Mouse (Mus musculus) limb, embryonic 15.5 days (tissue): Measurements from ENCODE around the gene Fam234b. TPM values are rescaled to one million over a fixed set of nuclear protein-coding genes. Genes with fewer than 3 reads are reported as not detected.

Experiments
- ATAC-seq: fragments of 200-750 bp; cut with Nextera tagmentation; 2 replicates; pipeline ENCODE4 v1.8.0; 2017; ENCODE audit warnings: low read depth, moderate TSS enrichment; ENCODE audit not compliant: insufficient number of reproducible peaks, low FRiP score, low TSS enrichment
- H3K27ac ChIP-seq: fragments of 300-500 bp; sonication (generic); 2 replicates; pipeline ENCODE4 v1.5.1; 2015; ENCODE audit warnings: moderate library complexity, mild to moderate bottlenecking, inconsistent platforms
- H3K27me3 ChIP-seq: fragments of 300-500 bp; sonication (generic); 2 replicates; pipeline ENCODE4 v1.6.1; 2015; ENCODE audit warnings: inconsistent platforms
- H3K36me3 ChIP-seq: fragments of 300-500 bp; sonication (generic); 2 replicates; pipeline ENCODE4 v1.6.1; 2015; ENCODE audit warnings: inconsistent platforms
- H3K4me1 ChIP-seq: fragments of 300-500 bp; sonication (generic); 2 replicates; pipeline ENCODE4 v1.6.1; 2015; ENCODE audit warnings: inconsistent platforms
- H3K4me2 ChIP-seq: fragments of 300-500 bp; sonication (generic); 2 replicates; pipeline ENCODE4 v1.6.1; 2015; ENCODE audit warnings: mild to moderate bottlenecking, inconsistent platforms
- H3K4me3 ChIP-seq: fragments of 300-500 bp; sonication (generic); 2 replicates; pipeline ENCODE4 v1.5.1; 2015; ENCODE audit warnings: mild to moderate bottlenecking, inconsistent platforms
- H3K9ac ChIP-seq: fragments of 300-500 bp; sonication (generic); 2 replicates; pipeline ENCODE4 v1.6.1; 2015; ENCODE audit warnings: inconsistent platforms
- H3K9me3 ChIP-seq: fragments of 300-500 bp; sonication (generic); 2 replicates; pipeline ENCODE4 v1.6.1; 2016; ENCODE audit warnings: inconsistent platforms
- WGBS: fragments of 180-500 bp; shearing (Covaris S2); methylation state at CpG from one replicate; pipeline ENCODE4 v1.1.7; 2015; 5-methylcytosine and 5-hydroxymethylcytosine counted together
- polyA plus RNA-seq: library from polyadenylated mRNA; unstranded; fragments of >200 nt; fragmentation: Nextera tagmentation; extraction: Ambion mirVana; gene quantifications from 2 replicates; pipeline ENCODE4 v1.2.1, GENCODE M21; 2015

The Fam234b gene
- polyA plus RNA-seq: 23.8 and 26.4 TPM in 2 replicates

DNA sequence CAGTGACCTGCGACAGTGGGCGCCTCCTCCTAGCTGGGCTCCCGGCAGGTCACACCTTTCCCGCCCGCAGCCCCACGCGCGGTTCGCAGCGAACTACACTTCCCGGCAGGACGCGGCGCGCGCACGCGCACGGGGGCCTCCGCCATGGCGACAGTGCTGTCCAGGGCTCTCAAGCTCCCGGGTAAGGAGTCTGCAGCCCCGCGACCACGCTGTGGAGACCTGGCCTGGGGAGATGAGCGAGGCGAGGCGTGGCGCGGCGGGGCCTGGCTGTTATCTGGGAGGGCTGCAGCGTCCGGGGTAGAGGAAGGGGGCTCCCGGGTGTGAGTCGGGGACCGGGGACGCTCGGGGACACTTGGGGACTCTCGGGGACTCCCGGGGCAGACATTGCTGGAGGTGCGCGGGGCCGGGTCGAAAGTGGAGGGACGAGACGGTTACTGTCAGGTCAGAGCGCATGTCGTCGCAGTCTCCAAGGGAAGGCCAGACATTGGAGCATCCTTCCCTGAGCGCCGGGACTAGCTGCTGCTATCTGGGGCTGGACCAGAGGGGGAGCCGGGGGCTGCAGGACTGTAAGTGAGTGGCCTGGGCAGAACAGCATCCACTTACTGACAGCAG lies at the start of gene Fam234b, which contains the start of gene Hebp1:
TSS of gene Fam234b (plus strand) at position 57 of the 612 bp plus-strand sequence.
TSS of gene Hebp1 (minus strand) at position 102 of the 612 bp plus-strand sequence.
- Histone ChIP-seq H3K4me3 (peak within 1 kb of the TSS; percentile 92), H3K9me3 (no peaks in the 10 kb centered on the region), H3K9ac (peak within 1 kb of the TSS; percentile 90), H3K27me3 (no peaks in the 10 kb centered on the region), H3K4me2 (peak within 1 kb of the TSS; percentile 92), H3K27ac (0 out of 2 replicates have a peak within 1 kb of the TSS, but pooled peaks have one; percentile 33), H3K36me3 (no peaks in the 10 kb centered on the region), H3K4me1 (peaks cover 13% of the 10 kb centered on the region)
- ATAC-seq: peak; percentile 79
- WGBS: under 1% methylated on average over 52 of the region's 52 CpGs

DNA sequence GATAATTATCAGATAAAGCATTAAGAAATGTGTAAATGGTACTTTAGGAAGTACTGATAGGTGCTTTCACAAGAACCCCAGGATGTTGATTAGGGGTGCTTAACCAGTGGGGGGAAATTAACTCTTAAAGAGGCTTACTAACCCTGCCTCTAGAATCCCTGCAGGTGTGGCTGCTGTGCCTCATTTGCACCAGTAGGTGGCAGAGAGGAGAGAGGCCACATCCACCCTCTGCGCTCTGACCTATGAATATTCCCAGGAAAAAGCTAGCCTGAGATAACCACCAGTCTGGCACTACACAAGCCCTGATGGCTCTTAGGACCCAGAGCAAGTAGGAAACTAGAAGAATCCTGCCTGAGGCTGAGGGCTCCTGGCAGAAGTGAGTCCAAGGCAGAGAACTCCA lies 49.3 kb upstream of the Fam234b start:
- Histone ChIP-seq H3K36me3 (0 out of 2 replicates have a peak, but pooled peaks cover 2% of the 10 kb centered on the region), H3K4me2 (no peak overlapping the region)
- no peak for ATAC-seq

DNA sequence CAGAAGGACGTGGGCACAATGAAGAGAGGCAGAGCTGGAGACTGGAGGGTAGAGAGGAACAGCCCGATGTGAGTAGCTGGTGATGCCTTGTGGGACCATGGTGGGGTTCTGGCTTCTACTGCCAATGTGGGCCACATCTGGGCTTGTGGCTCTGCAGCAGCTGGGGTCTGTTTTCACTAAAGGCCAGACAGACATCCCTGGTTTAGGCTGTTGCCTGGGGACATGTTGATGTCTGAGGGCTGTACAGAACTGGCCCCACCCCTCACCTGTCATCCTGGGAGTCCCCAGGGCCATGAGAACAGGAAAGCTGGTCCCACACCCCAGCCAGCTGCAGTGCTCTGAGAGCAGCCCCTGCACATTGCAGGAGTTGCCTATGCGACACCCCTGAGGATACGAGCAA lies 48.6 kb upstream of the Fam234b start:
- Histone ChIP-seq H3K9ac (no peak overlapping the region), H3K4me2 (no peak overlapping the region), H3K4me3 (no peak overlapping the region), H3K27me3 (no peaks in the 10 kb centered on the region), H3K9me3 (no peaks in the 10 kb centered on the region), H3K4me1 (no peaks in the 10 kb centered on the region), H3K36me3 (0 out of 2 replicates have a peak, but pooled peaks cover 2% of the 10 kb centered on the region), H3K27ac (no peak overlapping the region)
- no peak for ATAC-seq
- WGBS: 66% methylated on average over 4 of the region's 4 CpGs

More for the DNA sequence above, 49.3 kb upstream of the Fam234b start:
- Histone ChIP-seq H3K9ac (no peak overlapping the region), H3K9me3 (no peaks in the 10 kb centered on the region), H3K27me3 (no peaks in the 10 kb centered on the region), H3K4me1 (no peaks in the 10 kb centered on the region), H3K27ac (no peak overlapping the region), H3K4me3 (no peak overlapping the region)
- WGBS: 45% methylated on average over 1 of the region's 1 CpGs

DNA sequence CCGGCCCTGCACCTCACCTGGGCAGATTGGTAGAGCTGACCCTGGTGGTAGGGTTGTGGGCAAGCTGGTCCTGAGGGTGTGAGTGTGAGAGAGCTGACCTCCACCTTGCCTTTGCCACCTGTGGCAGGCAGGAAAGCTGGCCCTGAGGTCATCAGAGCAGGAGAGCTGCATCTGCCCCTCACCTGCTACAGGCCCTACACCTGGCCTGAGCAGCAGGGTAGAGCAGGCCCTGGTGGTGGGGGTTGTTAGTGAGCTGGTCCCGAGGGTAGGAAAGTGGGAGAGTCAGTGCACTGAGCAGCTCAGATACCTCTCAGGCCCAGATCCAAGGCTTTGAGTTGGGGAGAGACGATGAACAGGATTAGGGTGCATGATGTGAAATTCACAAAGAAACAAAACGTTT lies 48.1 kb upstream of the Fam234b start:
- H3K4me2 ChIP-seq: no peak overlapping the region
- no peak overlapping the region for H3K27ac ChIP-seq
- 0 out of 2 replicates have a peak, but pooled peaks cover 2% of the 10 kb centered on the region for H3K36me3 ChIP-seq
- WGBS: 73% methylated on average over 4 of the region's 4 CpGs
- no peak overlapping the region for H3K9ac ChIP-seq
- no peaks in the 10 kb centered on the region; the same call in 1 of the 2 replicates for H3K9me3 ChIP-seq
- no peak overlapping the region for H3K4me3 ChIP-seq
- H3K27me3 ChIP-seq: no peaks in the 10 kb centered on the region
- H3K4me1 ChIP-seq: no peaks in the 10 kb centered on the region
- no peak; the same call in 1 of the 2 replicates for ATAC-seq

DNA sequence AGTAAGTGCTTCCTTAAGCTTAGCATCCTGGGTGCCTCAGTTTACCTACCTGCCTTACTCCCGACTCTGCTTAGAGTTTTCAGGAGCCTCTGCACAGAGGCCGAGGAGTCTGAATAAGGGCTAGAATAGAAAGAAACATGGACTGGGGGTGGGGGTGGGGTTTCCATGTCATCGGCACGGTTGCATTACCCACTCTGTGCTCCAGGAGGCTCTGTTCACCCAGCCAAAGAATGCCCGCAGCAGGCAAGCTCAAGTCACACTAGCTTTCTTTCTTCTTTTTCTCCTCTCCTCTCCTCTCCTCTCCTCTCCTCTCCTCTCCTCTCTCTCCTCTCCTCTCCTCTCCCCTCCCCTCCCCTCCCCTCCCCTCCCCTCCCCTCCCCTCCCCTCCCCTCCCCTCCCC lies 47.5 kb upstream of the Fam234b start:
- H3K4me3 ChIP-seq: no peak overlapping the region
- no peak overlapping the region for H3K4me2 ChIP-seq
- no peaks in the 10 kb centered on the region for H3K27me3 ChIP-seq
- 36% methylated on average over 5 of the region's 5 CpGs for WGBS
- H3K36me3 ChIP-seq: 0 out of 2 replicates have a peak, but pooled peaks cover 2% of the 10 kb centered on the region
- no peaks in the 10 kb centered on the region for H3K4me1 ChIP-seq
- no peak overlapping the region for H3K27ac ChIP-seq
- no peak for ATAC-seq
- H3K9ac ChIP-seq: no peak overlapping the region
- no peaks in the 10 kb centered on the region; the same call in 1 of the 2 replicates for H3K9me3 ChIP-seq

DNA sequence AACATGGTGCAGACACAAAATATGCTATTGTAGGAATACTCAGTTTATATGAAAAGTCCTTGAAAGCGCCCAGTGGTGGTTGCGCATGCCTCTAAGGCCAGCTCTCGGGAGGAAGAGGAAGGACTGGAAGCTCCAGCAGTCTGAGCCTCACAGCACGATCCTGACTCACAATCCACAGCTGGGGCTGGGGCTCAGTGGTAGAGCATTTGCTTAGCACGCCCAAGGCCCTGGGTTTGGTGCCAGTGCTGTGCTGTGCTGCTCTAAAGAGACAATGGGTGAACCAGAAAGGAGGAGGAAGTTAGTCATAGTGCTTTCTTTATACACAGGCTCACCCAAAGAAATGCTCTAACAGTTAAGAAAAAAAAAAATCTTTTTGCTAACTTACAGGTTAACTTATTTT lies 44.1 kb upstream of the Fam234b start:
- H3K27me3 ChIP-seq: no peaks in the 10 kb centered on the region
- no peak overlapping the region for H3K4me2 ChIP-seq
- WGBS: 77% methylated on average over 5 of the region's 5 CpGs
- H3K4me1 ChIP-seq: no peaks in the 10 kb centered on the region
- H3K27ac ChIP-seq: no peak overlapping the region
- H3K9me3 ChIP-seq: no peaks in the 10 kb centered on the region; the same call in 1 of the 2 replicates
- H3K4me3 ChIP-seq: no peak overlapping the region
- H3K9ac ChIP-seq: no peak overlapping the region
- 0 out of 2 replicates have a peak, but pooled peaks cover 2% of the 10 kb centered on the region for H3K36me3 ChIP-seq
- no peak for ATAC-seq

DNA sequence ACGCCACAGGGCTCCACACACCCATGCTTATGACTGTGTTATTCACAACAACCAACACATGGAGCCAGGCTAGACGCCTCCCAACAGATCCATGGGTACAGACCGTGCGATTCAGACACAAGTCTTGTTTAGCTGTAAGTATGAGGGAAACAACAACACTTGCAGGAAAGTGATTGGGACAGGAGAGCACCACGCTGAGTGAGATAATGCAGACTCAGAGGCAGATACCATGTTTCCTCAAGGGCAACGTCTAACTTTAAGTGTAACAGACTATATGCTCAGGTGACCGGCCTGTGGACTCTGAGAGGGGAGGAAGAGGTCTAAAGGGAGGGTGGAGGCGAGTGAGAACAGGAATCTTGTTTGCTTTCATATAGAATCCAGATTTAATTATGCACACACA lies 41.2 kb upstream of the Fam234b start:
- Histone ChIP-seq H3K4me1 (no peaks in the 10 kb centered on the region), H3K4me3 (no peak overlapping the region), H3K27me3 (no peaks in the 10 kb centered on the region), H3K4me2 (no peak overlapping the region), H3K36me3 (0 out of 2 replicates have a peak, but pooled peaks cover 2% of the 10 kb centered on the region), H3K27ac (no peak overlapping the region), H3K9me3 (no peaks in the 10 kb centered on the region; the same call in 1 of the 2 replicates), H3K9ac (no peak overlapping the region)
- ATAC-seq: no peak
- 74% methylated on average over 8 of the region's 8 CpGs for WGBS

DNA sequence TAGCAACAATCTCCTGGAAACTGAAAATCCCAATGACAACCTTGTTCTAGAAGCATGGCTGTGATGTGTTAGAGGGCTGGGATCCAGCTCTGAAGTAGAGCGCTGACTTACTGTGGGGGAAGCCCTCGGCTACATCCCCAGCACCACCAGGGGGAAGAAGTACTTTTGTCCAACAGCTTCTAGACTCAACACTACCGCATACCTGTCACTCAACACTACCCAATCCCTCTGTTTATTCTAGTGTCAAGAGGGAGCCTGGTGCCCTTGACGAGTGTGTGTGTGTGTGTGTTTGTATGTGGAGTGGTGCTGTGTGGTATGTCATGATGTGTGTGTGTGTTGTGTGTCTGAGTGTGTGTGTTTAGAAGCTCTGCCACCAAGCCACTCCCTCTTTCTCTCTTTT lies 40.3 kb upstream of the Fam234b start:
- 75% methylated on average over 4 of the region's 4 CpGs for WGBS
- no peak for ATAC-seq

DNA sequence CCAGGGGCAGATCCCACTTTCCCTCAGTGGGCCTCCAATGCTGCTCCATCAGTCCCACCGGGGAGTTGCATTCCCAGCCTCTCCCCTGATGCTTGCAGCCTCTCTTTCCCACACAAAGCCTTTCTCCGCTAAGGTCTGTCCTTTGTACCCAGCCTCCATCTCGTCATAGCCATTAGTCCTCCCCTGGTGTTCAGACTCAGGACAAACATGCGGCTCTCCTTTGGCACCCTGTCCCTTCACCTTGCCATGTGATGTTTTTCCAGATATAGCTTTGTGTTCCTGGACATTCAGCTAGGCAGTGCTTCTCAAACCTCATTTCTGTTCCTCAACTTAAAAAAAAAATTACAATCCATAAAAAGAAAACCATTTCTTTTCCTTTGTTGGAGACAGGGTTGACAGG lies 39.3 kb upstream of the Fam234b start:
- no peak for ATAC-seq
- H3K27ac ChIP-seq: no peak overlapping the region
- no peaks in the 10 kb centered on the region for H3K36me3 ChIP-seq
- H3K4me1 ChIP-seq: no peaks in the 10 kb centered on the region
- H3K4me3 ChIP-seq: no peak overlapping the region
- no peaks in the 10 kb centered on the region; the same call in 1 of the 2 replicates for H3K9me3 ChIP-seq
- H3K4me2 ChIP-seq: no peak overlapping the region
- no peaks in the 10 kb centered on the region for H3K27me3 ChIP-seq
- H3K9ac ChIP-seq: no peak overlapping the region
- 74% methylated on average over 4 of the region's 4 CpGs for WGBS

More for the DNA sequence above, 40.3 kb upstream of the Fam234b start:
- Histone ChIP-seq H3K36me3 (0 out of 2 replicates have a peak, but pooled peaks cover 2% of the 10 kb centered on the region), H3K4me3 (no peak overlapping the region), H3K27ac (no peak overlapping the region), H3K27me3 (no peaks in the 10 kb centered on the region), H3K9ac (no peak overlapping the region), H3K9me3 (no peaks in the 10 kb centered on the region; the same call in 1 of the 2 replicates), H3K4me2 (no peak overlapping the region), H3K4me1 (no peaks in the 10 kb centered on the region)

DNA sequence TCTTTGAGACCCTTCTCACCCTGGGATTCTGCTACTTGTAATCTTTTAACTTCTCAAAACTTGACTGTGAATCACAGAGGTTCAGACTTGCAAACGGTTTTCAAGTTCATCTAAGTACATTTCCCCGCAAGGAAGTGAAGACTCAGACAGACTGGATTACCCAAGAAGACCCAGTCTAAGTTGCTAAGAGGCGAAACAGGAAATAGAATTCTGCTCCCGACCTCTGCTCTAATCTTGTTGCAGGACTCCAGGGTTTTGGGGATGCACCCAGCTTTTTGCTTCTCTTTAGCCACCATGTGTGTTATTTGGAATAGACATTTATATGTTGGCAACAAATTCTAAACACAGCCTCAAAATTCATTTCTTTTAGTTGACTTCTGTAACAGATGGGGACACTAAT lies 36.4 kb upstream of the Fam234b start:
- no peaks in the 10 kb centered on the region for H3K9me3 ChIP-seq
- no peak overlapping the region for H3K9ac ChIP-seq
- no peak for ATAC-seq
- H3K27ac ChIP-seq: no peak overlapping the region
- no peaks in the 10 kb centered on the region for H3K4me1 ChIP-seq
- no peaks in the 10 kb centered on the region for H3K36me3 ChIP-seq
- no peak overlapping the region for H3K4me3 ChIP-seq
- no peak overlapping the region for H3K4me2 ChIP-seq
- WGBS: 56% methylated on average over 4 of the region's 4 CpGs
- no peaks in the 10 kb centered on the region for H3K27me3 ChIP-seq

DNA sequence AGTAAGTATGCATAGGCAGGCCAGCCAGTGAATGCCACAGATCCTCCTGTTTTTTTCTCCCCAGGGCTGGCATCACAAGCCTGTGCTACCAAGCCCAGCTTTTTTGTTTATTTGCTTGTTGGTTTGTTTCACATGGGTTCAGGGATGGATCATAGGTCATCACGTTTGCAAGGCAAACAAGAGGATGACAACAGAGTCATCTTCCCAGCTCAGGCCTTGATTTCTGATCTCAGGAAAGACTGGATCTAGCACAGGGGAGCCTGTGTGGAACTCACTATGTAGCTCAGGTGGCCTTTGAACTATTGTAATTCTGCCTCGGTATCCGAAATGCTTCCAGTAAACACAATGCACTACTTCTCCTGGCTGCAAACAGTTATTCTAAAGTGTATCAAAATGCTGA lies 35.5 kb upstream of the Fam234b start:
- Histone ChIP-seq H3K4me3 (no peak overlapping the region), H3K27me3 (no peaks in the 10 kb centered on the region), H3K36me3 (no peaks in the 10 kb centered on the region), H3K4me2 (no peak overlapping the region), H3K9ac (no peak overlapping the region), H3K9me3 (no peaks in the 10 kb centered on the region), H3K27ac (no peak overlapping the region), H3K4me1 (0 out of 2 replicates have a peak, but pooled peaks cover 2% of the 10 kb centered on the region)
- WGBS: 80% methylated on average over 3 of the region's 3 CpGs
- no peak for ATAC-seq

DNA sequence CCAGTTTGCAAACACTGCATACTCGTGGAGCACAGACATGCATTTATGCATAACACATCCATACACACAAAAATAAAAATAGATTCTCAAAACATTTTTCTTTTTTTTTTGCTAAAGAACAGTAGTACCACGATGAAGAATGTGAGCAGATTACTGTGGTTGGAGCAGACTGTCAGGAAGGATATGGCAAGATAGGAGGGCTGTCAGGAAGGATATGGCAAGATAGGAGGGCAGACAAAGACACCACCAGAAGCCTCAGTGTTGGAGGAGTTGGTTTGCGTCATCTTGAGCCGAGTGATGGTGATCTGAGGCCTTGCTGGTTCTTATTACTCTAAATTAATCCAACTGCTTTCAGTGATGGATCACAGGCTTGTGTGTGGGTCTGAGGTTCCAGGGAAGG lies 34.9 kb upstream of the Fam234b start:
- Histone ChIP-seq H3K27me3 (no peaks in the 10 kb centered on the region), H3K27ac (no peak overlapping the region), H3K4me2 (no peak overlapping the region), H3K9me3 (no peaks in the 10 kb centered on the region), H3K9ac (no peak overlapping the region), H3K36me3 (no peaks in the 10 kb centered on the region), H3K4me3 (no peak overlapping the region), H3K4me1 (peaks cover 6% of the 10 kb centered on the region; the same call in 1 of the 2 replicates)
- WGBS: 76% methylated on average over 4 of the region's 4 CpGs
- no peak for ATAC-seq
